Mouse (Mus musculus): ENCODE results near the gene Boc.

DNA sequence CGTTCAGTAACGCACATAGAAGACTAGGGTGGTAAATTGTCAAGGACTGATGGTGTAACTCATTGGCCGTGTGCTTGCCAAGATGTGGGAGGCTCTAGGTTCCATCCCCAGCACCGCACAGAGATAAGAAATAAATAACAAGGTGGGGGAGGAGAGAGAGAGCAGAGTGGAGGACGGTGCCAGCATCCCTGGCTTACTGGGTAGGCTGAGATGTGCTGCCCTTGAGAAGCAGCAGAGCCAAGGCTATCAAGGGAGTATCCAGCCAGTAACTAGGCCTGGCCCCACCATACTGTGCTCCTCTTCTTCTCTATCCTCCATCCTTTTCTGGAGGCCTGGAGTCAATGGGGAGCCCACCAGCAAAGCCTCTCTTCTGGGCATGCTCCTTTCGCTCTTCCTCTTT lies 9.3 kb downstream of the Boc start:
- TF ChIP-seq CTCF (IDR thresholded peaks at IDR 0.05; ENCODE audit: low read depth, low read length), result no peak
- no peak for TF ChIP-seq POLR2A (IDR thresholded peaks at IDR 0.05; ENCODE audit: extremely low read depth, insufficient read depth, low read length)
